Mouse (Mus musculus): Measurements from ENCODE around the gene Rufy2.

- TF ChIP-seq CTCF (IDR thresholded peaks at IDR 0.05; ENCODE audit: insufficient read depth, low read depth, low read length) = no peak
- TF ChIP-seq POLR2A (IDR thresholded peaks at IDR 0.05; ENCODE audit: insufficient read depth, low read depth, low read length) = no peak
These were observed 4.5 kb downstream of the Rufy2 start for GRCm38 (mm10) chr10:62984495-62984894.

Data from olfactory bulb, adult 2 months (tissue).